Mouse (Mus musculus) heart, adult 2 months (tissue): Measurements from ENCODE around the gene Peli1.

Source experiments
- CTCF ChIP-seq: fragments of 200-600 bp; IDR thresholded peaks from 2 replicates; pipeline ENCODE4 v1.8.1; 2022; ENCODE audit warnings: antibody characterized with exemption, mild to moderate bottlenecking, moderate library complexity
- EP300 ChIP-seq: fragments of 200-500 bp; IDR thresholded peaks from 2 replicates; pipeline ENCODE4 v1.6.1; 2011; ENCODE audit warnings: low read depth, low read length, control low read depth; ENCODE audit not compliant: insufficient read depth
- POLR2A ChIP-seq: fragments of 200-500 bp; IDR thresholded peaks from 2 replicates; pipeline ENCODE4 v1.6.1; 2011; ENCODE audit warnings: mild to moderate bottlenecking, low read depth, low read length, control low read depth; ENCODE audit not compliant: insufficient read depth

GRCm38 (mm10) chr11:21042590-21042989, 48.5 kb upstream of the Peli1 start:
- TF ChIP-seq CTCF: no peak
- TF ChIP-seq POLR2A: no peak
- no peak for TF ChIP-seq EP300
